Mouse (Mus musculus) G1E (cell line): ENCODE results near the gene Batf3.

Experiments used
- CTCF ChIP-seq: IDR thresholded peaks from 2 replicates; pipeline ENCODE4 v1.5.1; 2012; ENCODE audit warnings: low read depth, low read length, inconsistent platforms, mixed read lengths
- GATA2 ChIP-seq: IDR thresholded peaks from 2 replicates; pipeline ENCODE4 v1.6.1; 2012; ENCODE audit warnings: low read depth, low read length, inconsistent platforms, borderline replicate concordance
- POLR2AphosphoS5 ChIP-seq: IDR thresholded peaks from 2 replicates; pipeline ENCODE4 v1.6.1; 2012; ENCODE audit warnings: low read depth, low read length, inconsistent platforms; ENCODE audit not compliant: insufficient replicate concordance
- TAL1 ChIP-seq: conservative IDR thresholded peaks from 2 replicates; pipeline ENCODE4 v1.6.1; 2012; ENCODE audit warnings: low read depth, low read length, inconsistent platforms, mixed read lengths

DNA sequence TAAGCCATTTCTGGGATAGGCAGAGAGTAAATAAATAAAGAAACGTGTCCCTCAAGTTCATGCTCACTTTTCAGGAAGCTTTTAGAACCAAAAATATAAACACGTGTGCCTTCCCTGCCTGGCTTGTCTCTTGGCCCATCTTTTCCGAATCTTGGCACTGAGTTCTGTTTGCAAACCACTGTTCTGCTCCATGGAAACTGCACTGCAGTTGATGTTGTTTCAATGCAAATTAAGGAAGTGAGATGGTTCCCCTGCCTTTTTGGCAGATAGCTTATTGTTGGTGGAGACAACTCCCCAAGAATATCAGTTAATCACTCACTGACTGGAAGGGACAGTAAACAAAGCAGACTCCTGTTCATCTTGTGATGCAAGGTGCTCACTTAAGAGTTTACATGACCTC, 25.1 kb downstream of the Batf3 start:
- no peak for TF ChIP-seq POLR2AphosphoS5
- no peak for TF ChIP-seq CTCF
- no peak for TF ChIP-seq TAL1
- TF ChIP-seq GATA2: no peak
